Mouse (Mus musculus): ENCODE measurements around the gene Col4a3bp. TPM values are rescaled to one million over a fixed set of nuclear protein-coding genes. Genes with fewer than 3 reads are reported as not detected.

Col4a3bp gene
- polyA plus RNA-seq, 1 experiment from 2014 or later, result 6.8 TPM

DNA sequence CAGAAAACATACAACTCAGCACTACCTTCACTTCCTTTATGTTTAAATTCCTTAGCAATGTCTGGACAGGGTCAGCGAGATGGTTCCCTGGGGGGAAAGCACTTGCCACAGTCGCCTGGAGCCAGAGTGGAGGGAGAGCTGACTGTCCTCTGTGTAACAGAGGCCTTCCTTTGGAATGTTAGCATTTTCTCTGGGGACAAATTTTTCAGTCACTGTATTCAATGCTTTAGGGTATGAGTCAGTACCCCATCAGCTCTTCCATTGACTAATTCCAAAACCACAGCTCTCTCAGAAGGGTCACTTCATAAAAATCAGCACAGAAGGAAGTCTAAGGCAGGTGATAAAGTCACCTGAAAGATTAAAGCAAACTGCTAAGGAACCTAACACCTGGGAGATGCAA, 8.7 kb upstream of the Col4a3bp start:
- Histone ChIP-seq H3K4me1 (replicated peaks; ENCODE audit: control insufficient read depth, insufficient read depth, low read length) (no peaks in the 10 kb centered on the region), H3K27me3 (replicated peaks; ENCODE audit: control insufficient read depth, insufficient read depth, low read length) (no peaks in the 10 kb centered on the region), H3K4me3 (ENCODE audit: low read depth, low read length) (no peak overlapping the region), H3K9me3 (ENCODE audit: control insufficient read depth) (no peaks in the 10 kb centered on the region), H3K9ac (ENCODE audit: low read depth, low read length) (no peak overlapping the region), H3K4me2 (replicated peaks; ENCODE audit: low read depth) (no peak overlapping the region), H3K27ac (ENCODE audit: low read depth, low read length) (no peak overlapping the region), H3K36me3 (ENCODE audit: control insufficient read depth, insufficient read depth) (no peaks in the 10 kb centered on the region)
- ATAC-seq, result no peak
- no peak for TF ChIP-seq CTCF (IDR thresholded peaks at IDR 0.05; ENCODE audit: low read depth)
- WGBS, result 63% methylated on average over 2 of the region's 2 CpGs

- ATAC-seq, result no peak
- WGBS, result 80% methylated on average over 5 of the region's 5 CpGs
- no peaks in the 10 kb centered on the region for H3K36me3 ChIP-seq (ENCODE audit: control insufficient read depth, insufficient read depth)
- H3K9me3 ChIP-seq (ENCODE audit: control insufficient read depth), result no peaks in the 10 kb centered on the region
- H3K4me2 ChIP-seq (replicated peaks; ENCODE audit: low read depth), result no peak overlapping the region
- no peaks in the 10 kb centered on the region for H3K27me3 ChIP-seq (replicated peaks; ENCODE audit: control insufficient read depth, insufficient read depth, low read length)
- H3K27ac ChIP-seq (ENCODE audit: low read depth, low read length), result no peak overlapping the region
- H3K9ac ChIP-seq (ENCODE audit: low read depth, low read length), result no peak overlapping the region
- no peaks in the 10 kb centered on the region for H3K4me1 ChIP-seq (replicated peaks; ENCODE audit: control insufficient read depth, insufficient read depth, low read length)
- H3K4me3 ChIP-seq (ENCODE audit: low read depth, low read length), result no peak overlapping the region
- TF ChIP-seq CTCF (IDR thresholded peaks at IDR 0.05; ENCODE audit: low read depth), result no peak
Observed at GRCm38 (mm10) chr13:96536821-96537572, 5.4 kb upstream of the Col4a3bp start.

DNA sequence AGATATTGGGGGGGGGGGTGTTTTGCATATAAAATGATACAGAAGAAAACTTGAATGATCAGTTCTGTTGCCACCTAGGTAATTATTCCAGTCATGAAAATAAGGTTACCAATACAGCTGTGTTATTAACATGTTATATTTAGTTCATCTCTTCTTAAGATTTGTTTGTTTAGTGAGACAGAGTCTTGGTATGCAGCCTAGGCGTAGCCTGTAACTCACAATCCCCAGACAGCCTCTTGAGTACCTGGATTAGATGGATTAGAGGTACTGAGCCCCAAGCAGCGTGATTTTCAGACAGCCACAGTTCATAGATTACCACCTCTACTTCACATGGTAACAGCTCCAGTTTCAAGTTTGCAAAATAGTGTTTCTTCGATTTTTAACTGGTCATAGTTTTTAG, 4.3 kb upstream of the Col4a3bp start:
- 69% methylated on average over 3 of the region's 3 CpGs for WGBS
- Histone ChIP-seq H3K27me3 (replicated peaks; ENCODE audit: control insufficient read depth, insufficient read depth, low read length) (no peaks in the 10 kb centered on the region), H3K4me2 (replicated peaks; ENCODE audit: low read depth) (no peak overlapping the region), H3K4me1 (replicated peaks; ENCODE audit: control insufficient read depth, insufficient read depth, low read length) (no peaks in the 10 kb centered on the region), H3K36me3 (ENCODE audit: control insufficient read depth, insufficient read depth) (no peaks in the 10 kb centered on the region), H3K9ac (ENCODE audit: low read depth, low read length) (no peak overlapping the region), H3K27ac (ENCODE audit: low read depth, low read length) (no peak overlapping the region), H3K4me3 (ENCODE audit: low read depth, low read length) (no peak overlapping the region), H3K9me3 (ENCODE audit: control insufficient read depth) (no peaks in the 10 kb centered on the region)
- no peak for ATAC-seq
- TF ChIP-seq CTCF (IDR thresholded peaks at IDR 0.05; ENCODE audit: low read depth), result no peak

DNA sequence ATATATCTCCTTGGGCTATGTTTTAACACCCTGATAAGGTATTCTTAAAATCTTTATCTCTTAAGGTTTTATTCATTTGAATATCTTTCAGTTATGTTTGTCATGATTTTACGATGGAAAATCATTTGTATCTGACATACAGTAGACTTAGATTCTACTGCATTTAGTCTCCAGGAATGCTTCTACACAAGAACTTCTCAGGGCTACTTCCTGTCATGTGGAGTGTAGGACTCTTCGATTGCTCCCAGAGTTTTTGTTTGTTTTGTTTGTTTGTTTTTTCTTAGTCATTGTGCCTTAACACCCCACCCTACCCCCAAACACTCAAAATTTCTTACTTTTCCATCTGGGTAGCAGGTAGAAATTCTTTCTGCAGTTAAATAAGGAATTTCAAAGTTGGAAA, 1.0 kb upstream of the Col4a3bp start:
- H3K27me3 ChIP-seq (replicated peaks; ENCODE audit: control insufficient read depth, insufficient read depth, low read length), result no peaks in the 10 kb centered on the region
- H3K27ac ChIP-seq (ENCODE audit: low read depth, low read length), result no peak overlapping the region
- peak overlapping the region; percentile 74 for H3K4me2 ChIP-seq (replicated peaks; ENCODE audit: low read depth)
- H3K4me1 ChIP-seq (replicated peaks; ENCODE audit: control insufficient read depth, insufficient read depth, low read length), result no peaks in the 10 kb centered on the region
- peak overlapping the region; percentile 89 for H3K4me3 ChIP-seq (ENCODE audit: low read depth, low read length)
- no peak for TF ChIP-seq CTCF (IDR thresholded peaks at IDR 0.05; ENCODE audit: low read depth)
- no peak overlapping the region for H3K9ac ChIP-seq (ENCODE audit: low read depth, low read length)
- no peak for ATAC-seq
- H3K36me3 ChIP-seq (ENCODE audit: control insufficient read depth, insufficient read depth), result no peaks in the 10 kb centered on the region
- H3K9me3 ChIP-seq (ENCODE audit: control insufficient read depth), result no peaks in the 10 kb centered on the region
- WGBS, result 10% methylated on average over 2 of the region's 2 CpGs

GRCm38 (mm10) chr13:96542901-96543891, 778 bp downstream of the Col4a3bp start:
- Histone ChIP-seq H3K4me2 (replicated peaks; ENCODE audit: low read depth) (peak overlapping the region; percentile 74), H3K27ac (ENCODE audit: low read depth, low read length) (peak overlapping the region; percentile 87), H3K4me3 (ENCODE audit: low read depth, low read length) (peak overlapping the region; percentile 89), H3K4me1 (replicated peaks; ENCODE audit: control insufficient read depth, insufficient read depth, low read length) (peaks cover 4% of the 10 kb centered on the region; the same call in 1 of the 2 replicates), H3K9me3 (ENCODE audit: control insufficient read depth) (no peaks in the 10 kb centered on the region), H3K27me3 (replicated peaks; ENCODE audit: control insufficient read depth, insufficient read depth, low read length) (no peaks in the 10 kb centered on the region), H3K9ac (ENCODE audit: low read depth, low read length) (peak overlapping the region; percentile 83), H3K36me3 (ENCODE audit: control insufficient read depth, insufficient read depth) (no peaks in the 10 kb centered on the region)
- WGBS, result under 1% methylated on average over 69 of the region's 73 CpGs
- TF ChIP-seq CTCF (IDR thresholded peaks at IDR 0.05; ENCODE audit: low read depth), result no peak
- ATAC-seq, result peak; percentile 64

- Histone ChIP-seq H3K9me3 (ENCODE audit: control insufficient read depth) (no peaks in the 10 kb centered on the region), H3K36me3 (ENCODE audit: control insufficient read depth, insufficient read depth) (no peaks in the 10 kb centered on the region), H3K4me1 (replicated peaks; ENCODE audit: control insufficient read depth, insufficient read depth, low read length) (peaks cover 4% of the 10 kb centered on the region; the same call in 1 of the 2 replicates), H3K4me2 (replicated peaks; ENCODE audit: low read depth) (peak overlapping the region; percentile 74), H3K9ac (ENCODE audit: low read depth, low read length) (no peak overlapping the region), H3K4me3 (ENCODE audit: low read depth, low read length) (no peak overlapping the region), H3K27me3 (replicated peaks; ENCODE audit: control insufficient read depth, insufficient read depth, low read length) (no peaks in the 10 kb centered on the region), H3K27ac (ENCODE audit: low read depth, low read length) (no peak overlapping the region)
- 57% methylated on average over 2 of the region's 2 CpGs for WGBS
- TF ChIP-seq CTCF (IDR thresholded peaks at IDR 0.05; ENCODE audit: low read depth), result peak; percentile 65
- no peak for ATAC-seq
Observed at GRCm38 (mm10) chr13:96544506-96544905, 2.1 kb downstream of the Col4a3bp start.
